Comparison of ENCODE assay signal across 22 mouse cellular contexts in the genomic region with DNA sequence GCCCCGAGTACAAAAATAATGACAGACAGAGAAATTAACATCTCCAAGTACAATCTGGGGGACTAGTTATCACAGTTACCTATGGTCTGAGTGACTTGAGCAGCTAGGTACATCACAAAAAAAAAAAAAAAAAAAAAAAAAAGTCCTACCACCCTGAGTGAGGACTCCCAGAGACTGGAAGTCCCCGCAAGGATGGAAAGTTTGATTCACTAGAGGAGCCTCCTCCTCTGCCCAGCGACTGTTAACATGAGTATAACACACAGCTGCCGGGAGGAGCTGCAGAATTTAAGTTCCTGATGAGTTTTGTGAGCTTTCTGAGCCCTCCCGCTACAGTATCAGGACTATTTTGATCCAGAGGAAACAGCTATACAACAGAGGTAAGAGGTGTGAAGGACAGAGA. TPM values are rescaled to one million over a fixed set of nuclear protein-coding genes. Genes with fewer than 3 reads are reported as not detected.
A peak's percentile ranks its signal among the peaks of the same experiment; 100 is the strongest.
DNase-seq lines count a peak whose midpoint lies in the region; ATAC-seq and TF ChIP-seq lines count a peak whose summit lies in the region.
"Had no signal": no experiment of that assay in that cellular context is flagged by ENCODE, and none has a peak within 500 bp of the region (broad histone marks: within the 10 kb centered on the region; RNA-seq: fewer than 3 reads in every experiment).

No protein-coding gene starts in this region.

- H3K27me3 ChIP-seq in hindbrain, embryonic 14.5 days (ENCODE audit: control insufficient read depth, insufficient read depth, low read length) = no peaks in the 10 kb centered on the region
- no peaks in the 10 kb centered on the region for H3K27me3 ChIP-seq in hindbrain, postnatal 0 days (ENCODE audit: insufficient read depth, low read length)
- no peaks in the 10 kb centered on the region for H3K27me3 ChIP-seq in CH12.LX (replicated peaks)

- WGBS in hindbrain, embryonic 14.5 days = 79% methylated on average over 5 of the region's 5 CpGs
- 84% methylated on average over 5 of the region's 5 CpGs for WGBS in hindbrain, postnatal 0 days

- ATAC-seq in hindbrain, embryonic 14.5 days (ENCODE audit: low FRiP score) = no peak
- ATAC-seq in hindbrain, postnatal 0 days = no peak
- ATAC-seq: activated CD4-positive, CD25-positive, alpha-beta regulatory T cell, adult 4 months; CD4-positive, CD25-positive, alpha-beta regulatory T cell, adult 4 months; Patski had no signal

- dilution Hi-C loops in CH12.LX (cut with MboI; ENCODE audit: extremely low pct_ligation_motif_present, extremely low pct_unique_long_range_greater_than_20kb, low sequenced_read_pairs) = no loop called here

- H3K4me1 ChIP-seq in hindbrain, embryonic 14.5 days (replicated peaks; ENCODE audit: control insufficient read depth, insufficient read depth, low read length) = no peaks in the 10 kb centered on the region
- no peaks in the 10 kb centered on the region for H3K4me1 ChIP-seq in hindbrain, postnatal 0 days (ENCODE audit: insufficient read depth, low read length)
- H3K4me1 ChIP-seq in CH12.LX (ENCODE audit: control insufficient read depth in 1 of 2, insufficient read depth in 2 of 2) = peaks cover 0 to 14% of the 10 kb centered on the region in 2 experiments; a peak in 2 of 4 replicates

- H3K9me3 ChIP-seq in hindbrain, embryonic 14.5 days (ENCODE audit: control insufficient read depth, low read length) = no peaks in the 10 kb centered on the region
- no peaks in the 10 kb centered on the region for H3K9me3 ChIP-seq in hindbrain, postnatal 0 days (ENCODE audit: low read length)
- H3K9me3 ChIP-seq in CH12.LX (replicated peaks; ENCODE audit: low read length) = no peaks in the 10 kb centered on the region
- H3K9me3 ChIP-seq: G1E had no signal

- H3K79me2 ChIP-seq in CH12.LX (replicated peaks; ENCODE audit: control insufficient read depth, extremely low read depth, insufficient read depth, poor library complexity, severe bottlenecking) = no peaks in the 10 kb centered on the region

- no peak overlapping the region for H3K4me2 ChIP-seq in hindbrain, embryonic 14.5 days (replicated peaks)
- H3K4me2 ChIP-seq in hindbrain, postnatal 0 days (ENCODE audit: low read depth, low read length) = no peak overlapping the region
- H3K4me2 ChIP-seq in CH12.LX (ENCODE audit: insufficient read depth, low read depth, poor library complexity, severe bottlenecking) = peak overlapping the region; percentile 24; the same call in 1 of the 2 replicates

- H3K36me3 ChIP-seq in hindbrain, embryonic 14.5 days (replicated peaks; ENCODE audit: control insufficient read depth, insufficient read depth) = no peaks in the 10 kb centered on the region
- no peaks in the 10 kb centered on the region for H3K36me3 ChIP-seq in hindbrain, postnatal 0 days (ENCODE audit: insufficient read depth, low read length)
- no peaks in the 10 kb centered on the region for H3K36me3 ChIP-seq in CH12.LX (replicated peaks in 1 of 2; ENCODE audit: control insufficient read depth in 1 of 2, insufficient read depth in 1 of 2, low read length in 1 of 2)
- H3K36me3 ChIP-seq: G1E had no signal

- TF ChIP-seq CTCF in hindbrain, postnatal 0 days (IDR thresholded peaks at IDR 0.05; ENCODE audit: low read depth) = no peak
- no peak for TF ChIP-seq CTCF in CH12.LX (conservative IDR thresholded peaks at IDR 0.05 in 1 of 2, IDR thresholded peaks at IDR 0.05 in 1 of 2; ENCODE audit: low read depth in 2 of 2, low read length in 2 of 2)

- DNase-seq in hindbrain, embryonic 14.5 days (ENCODE audit: low spot score) = peak; percentile 10
- DNase-seq in hindbrain, postnatal 0 days (ENCODE audit: low spot score) = no peak
- DNase-seq in CH12.LX (ENCODE audit: extremely low read depth) = peak; percentile 70
- no peak for DNase-seq in frontal cortex, postnatal 10 days (ENCODE audit: low spot score in 2 of 2)
- DNase-seq: adrenal gland, adult 2 months; adrenal gland, adult 8-10 months; adrenal gland, postnatal 10 days; adrenal gland, postnatal 14 days; adrenal gland, postnatal 25 days; adrenal gland, postnatal 36 days; B cell, adult 2 months; cerebellum, adult 11 months; cerebellum, adult 11-12 months; cerebellum, adult 18-20 months; cerebellum, adult 2 months had no signal

- no peak overlapping the region for H3K9ac ChIP-seq in hindbrain, embryonic 14.5 days
- no peak overlapping the region for H3K9ac ChIP-seq in hindbrain, postnatal 0 days (replicated peaks; ENCODE audit: low read length)
- H3K9ac ChIP-seq in CH12.LX (ENCODE audit: insufficient read depth, low read depth) = no peak overlapping the region

- no peak overlapping the region for H3K4me3 ChIP-seq in hindbrain, embryonic 14.5 days (replicated peaks; ENCODE audit: low read length)
- no peak overlapping the region for H3K4me3 ChIP-seq in hindbrain, postnatal 0 days (ENCODE audit: low read length)
- peak overlapping the region in 1 of 3 experiments; percentile 6 for H3K4me3 ChIP-seq in CH12.LX (replicated peaks in 1 of 3; ENCODE audit: low read depth in 2 of 3, low read length in 2 of 3, poor library complexity in 1 of 3)

- TF ChIP-seq EP300 in CH12.LX (IDR thresholded peaks at IDR 0.05; ENCODE audit: low read length) = peak; percentile 81

- in situ Hi-C loops in CH12.LX (cut with MboI; ENCODE audit: low pct_ligation_motif_present, low pct_unique_long_range_greater_than_20kb, low sequenced_read_pairs) = no loop called here

- no peak for TF ChIP-seq RAD21 in CH12.LX (IDR thresholded peaks at IDR 0.05; ENCODE audit: low read depth, low read length)

- no peak overlapping the region for H3K27ac ChIP-seq in hindbrain, embryonic 14.5 days
- no peak overlapping the region for H3K27ac ChIP-seq in hindbrain, postnatal 0 days
- no peak overlapping the region for H3K27ac ChIP-seq in CH12.LX (ENCODE audit: insufficient read depth, low read depth)

- no peak for TF ChIP-seq POLR2A in CH12.LX (IDR thresholded peaks at IDR 0.05; ENCODE audit: low read depth, low read length)

TF ChIP-seq in CH12.LX, 34 proteins besides CTCF, POLR2A, EP300 and RAD21:
- no peak for TF ChIP-seq MXI1 (IDR thresholded peaks at IDR 0.05; ENCODE audit: low read depth, low read length)
- no peak for TF ChIP-seq KAT2A (IDR thresholded peaks at IDR 0.05; ENCODE audit: insufficient replicate concordance, low read length)
- no peak for TF ChIP-seq IRF4 (IDR thresholded peaks at IDR 0.05; ENCODE audit: low read depth, low read length)
- 0 out of 2 replicates have a peak, but pooled peaks have one; percentile 35 for TF ChIP-seq ETS1 (conservative IDR thresholded peaks at IDR 0.05; ENCODE audit: low read depth, low read length)
- peak; percentile 84 for TF ChIP-seq JUND (conservative IDR thresholded peaks at IDR 0.05; ENCODE audit: low read depth, low read length)
- no peak for TF ChIP-seq ELF1 (IDR thresholded peaks at IDR 0.05; ENCODE audit: low read depth, low read length)
- no peak for TF ChIP-seq PAX5 (IDR thresholded peaks at IDR 0.05; ENCODE audit: low read length)
- TF ChIP-seq JUN (IDR thresholded peaks at IDR 0.05; ENCODE audit: insufficient read depth, low read depth, low read length) = peak; percentile 84
- no peak for TF ChIP-seq MYC (IDR thresholded peaks at IDR 0.05; ENCODE audit: low read depth, low read length)
- no peak for TF ChIP-seq USF1 (IDR thresholded peaks at IDR 0.05; ENCODE audit: low read depth, low read length)
- no peak for TF ChIP-seq SIN3A (IDR thresholded peaks at IDR 0.05; ENCODE audit: low read length)
- TF ChIP-seq CHD1 (IDR thresholded peaks at IDR 0.05; ENCODE audit: low read depth, low read length) = no peak
- peak; percentile 97 for TF ChIP-seq ZNF384 (IDR thresholded peaks at IDR 0.05; ENCODE audit: low read depth, low read length)
- TF ChIP-seq ZKSCAN1 (IDR thresholded peaks at IDR 0.05; ENCODE audit: borderline replicate concordance, low read depth, low read length) = no peak
- no peak for TF ChIP-seq BHLHE40 (IDR thresholded peaks at IDR 0.05; ENCODE audit: low read depth, low read length)
- TF ChIP-seq USF2 (conservative IDR thresholded peaks at IDR 0.05; ENCODE audit: low read depth, low read length) = no peak

RNA-seq across cellular contexts. Expression of gene Iqub, which starts 28.3 kb away (rescaled TPM):
- polyA plus RNA-seq in hindbrain, embryonic 14.5 days (2014; fragmentation: Nextera tagmentation; extraction: Ambion mirVana) = 3.3 and 4.4 TPM in 2 replicates
- total RNA-seq in hindbrain, postnatal 0 days (2014; rRNA removed) = 1.5 and 1.7 TPM in 2 replicates
- 1.5 and 2.0 TPM in 2 replicates for polyA plus RNA-seq in hindbrain, postnatal 0 days (2015; fragmentation: Nextera tagmentation; extraction: Ambion mirVana)
- not detected in 2 replicates for total RNA-seq in CH12.LX (2012; rRNA removed)
- not detected in 2 replicates for total RNA-seq in CH12.LX (2014; rRNA removed)
- not detected in 2 replicates for polyA plus RNA-seq in CH12.LX (2012; ENCODE audit: insufficient read length, low read depth)
- total RNA-seq: MEL had no signal
- polyA plus RNA-seq: activated CD4-positive, CD25-positive, alpha-beta regulatory T cell, adult 4 months; adrenal gland, adult 2 months; C2C12; CD4-positive, CD25-positive, alpha-beta regulatory T cell, adult 4 months; G1E; Patski had no signal

RNA-seq across cellular contexts. Expression of gene Ndufa5, which starts 41.3 kb away (rescaled TPM):
- polyA plus RNA-seq in hindbrain, embryonic 14.5 days (2014; fragmentation: Nextera tagmentation; extraction: Ambion mirVana) = 389 and 483 TPM in 2 replicates
- total RNA-seq in hindbrain, postnatal 0 days (2014; rRNA removed) = 17.1 and 24.3 TPM in 2 replicates
- polyA plus RNA-seq in hindbrain, postnatal 0 days (2015; fragmentation: Nextera tagmentation; extraction: Ambion mirVana) = 596 and 598 TPM in 2 replicates
- 162 and 222 TPM in 2 replicates for total RNA-seq in CH12.LX (2012; rRNA removed)
- total RNA-seq in CH12.LX (2014; rRNA removed) = 67.2 and 92.0 TPM in 2 replicates
- 372 and 433 TPM in 2 replicates for polyA plus RNA-seq in CH12.LX (2012; ENCODE audit: insufficient read length, low read depth)

RNA-seq across cellular contexts. Expression of gene Asb15, which starts 41.4 kb away (rescaled TPM):
- 0.12 TPM in 1 of 2 replicates, not detected in the other for polyA plus RNA-seq in hindbrain, embryonic 14.5 days (2014; fragmentation: Nextera tagmentation; extraction: Ambion mirVana)
- total RNA-seq in hindbrain, postnatal 0 days (2014; rRNA removed) = 0.11 and 0.31 TPM in 2 replicates
- 0.11 and 0.24 TPM in 2 replicates for polyA plus RNA-seq in hindbrain, postnatal 0 days (2015; fragmentation: Nextera tagmentation; extraction: Ambion mirVana)
- total RNA-seq in CH12.LX (2012; rRNA removed) (not detected in 2 replicates), CH12.LX (2014; rRNA removed) (not detected in 2 replicates)
- 0.10 TPM in 2 replicates for polyA plus RNA-seq in CH12.LX (2012; ENCODE audit: insufficient read length, low read depth)
- total RNA-seq: adrenal gland, adult 2 months; adrenal gland, adult 8-10 months; adrenal gland, postnatal 14 days; adrenal gland, postnatal 25 days; adrenal gland, postnatal 36 days; ES-E14; MEL had no signal
- polyA plus RNA-seq: activated CD4-positive, CD25-positive, alpha-beta regulatory T cell, adult 4 months; adrenal gland, adult 2 months; C2C12; CD4-positive, CD25-positive, alpha-beta regulatory T cell, adult 4 months; G1E; Patski had no signal

Comparison
In these comparisons a context has a peak if more than half of its experiments do, and no peak if none do; other contexts are left out.
1. DNase-seq: peak in hindbrain, embryonic 14.5 days (single experiment) and CH12.LX (single experiment); none in hindbrain, postnatal 0 days (single experiment) and frontal cortex, postnatal 10 days (0 of 2).